Mouse (Mus musculus) spleen, postnatal 14 days (tissue): ENCODE results near the gene Fam186a.

ENCODE experiments used
- DNase-seq, 2 experiments: peaks; one replicate each; pipeline ENCODE4 v3.0.0; 2021 to 2022; ENCODE audit warnings: low spot score in 2 of 2

Gene Fam186a

DNA sequence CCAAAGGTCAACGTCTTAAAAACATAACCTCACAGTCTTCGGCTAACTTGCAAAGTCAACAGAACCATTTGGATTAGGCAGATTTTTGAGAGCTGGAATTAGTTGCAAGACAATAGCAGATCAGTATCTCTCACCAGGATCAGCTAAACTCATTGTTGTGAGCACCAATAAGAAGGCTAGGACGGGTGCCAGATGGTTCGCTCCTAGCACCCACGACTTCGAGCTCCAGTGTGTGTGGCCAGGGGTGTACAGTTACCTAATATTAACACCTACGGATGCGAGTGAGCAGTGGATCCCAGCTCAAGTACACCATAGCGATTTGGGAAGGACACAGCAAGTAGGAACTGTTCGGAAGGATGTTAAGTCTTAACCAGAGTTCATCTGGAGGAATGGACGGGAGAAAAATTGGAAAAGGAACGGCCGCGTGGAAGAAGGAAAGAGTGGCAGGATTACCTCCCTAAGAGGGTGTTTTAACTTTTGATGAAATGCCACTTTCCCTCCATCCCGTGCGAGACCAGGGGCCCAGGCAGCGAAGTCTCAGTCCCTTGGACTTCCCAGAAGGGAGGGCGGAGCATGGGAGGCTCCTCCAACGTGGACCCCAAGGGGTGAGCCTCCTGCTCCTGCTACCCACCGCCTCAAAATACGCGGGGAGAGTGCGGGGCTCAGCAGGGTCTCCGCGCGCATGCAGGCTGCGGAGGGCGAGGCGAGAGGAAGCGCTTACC is 92.1 kb downstream of the Fam186a start:
- no peak for DNase-seq

DNA sequence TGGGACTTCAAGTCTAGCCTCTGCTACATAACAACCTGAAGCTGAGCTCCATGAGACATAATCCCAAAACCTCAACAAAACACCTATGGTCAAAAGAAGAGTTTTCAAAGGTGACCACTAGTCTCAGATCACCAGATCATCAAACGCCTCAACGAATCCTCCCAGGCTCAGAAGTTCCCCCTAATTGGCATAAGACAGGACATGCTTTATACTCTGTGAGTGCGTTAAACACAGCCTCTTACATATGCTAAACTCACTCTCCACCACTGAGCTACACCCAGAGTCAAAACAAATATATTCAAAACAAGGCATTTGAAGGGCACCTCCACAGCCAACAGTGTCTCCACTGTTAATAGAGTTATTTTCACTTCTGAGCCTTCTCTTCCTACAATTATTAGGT is 94.3 kb downstream of the Fam186a start:
- no peak for DNase-seq
